Mouse (Mus musculus): ENCODE measurements around the gene Vinac1. TPM values are rescaled to one million over a fixed set of nuclear protein-coding genes. Genes with fewer than 3 reads are reported as not detected.
A peak's percentile ranks its signal among the peaks of the same experiment; 100 is the strongest.

Gene Vinac1
- 0.08 TPM in 1 of 2 replicates, not detected in the other for polyA plus RNA-seq (2016; fragmentation: Nextera tagmentation; extraction: Ambion mirVana)

GRCm38 (mm10) chr2:129047811-129048210, at the start of gene Vinac1:
Gene Vinac1, minus strand, starts transcription at chr2:129048172.
- H3K4me3 ChIP-seq = no peak within 1 kb of the TSS
- no peaks in the 10 kb centered on the region for H3K27me3 ChIP-seq (ENCODE audit: low read depth, poor library complexity, severe bottlenecking)
- 80% methylated on average over 8 of the region's 8 CpGs for WGBS
- H3K9me3 ChIP-seq (replicated peaks) = no peaks in the 10 kb centered on the region
- H3K4me1 ChIP-seq = no peaks in the 10 kb centered on the region
- no peaks in the 10 kb centered on the region for H3K36me3 ChIP-seq
- H3K27ac ChIP-seq = no peak within 1 kb of the TSS
- DNase-seq (ENCODE audit: low spot score) = no peak

- Histone ChIP-seq H3K36me3 (peaks cover 66% of the 10 kb centered on the region), H3K27me3 (ENCODE audit: low read depth, poor library complexity, severe bottlenecking) (no peaks in the 10 kb centered on the region), H3K9me3 (replicated peaks) (no peaks in the 10 kb centered on the region), H3K4me1 (no peaks in the 10 kb centered on the region), H3K4me3 (no peak overlapping the region), H3K27ac (no peak overlapping the region)
- no peak for DNase-seq (ENCODE audit: low spot score)
- 92% methylated on average over 18 of the region's 18 CpGs for WGBS
These were observed 46.2 kb upstream of the Vinac1 start for GRCm38 (mm10) chr2:129093926-129094724.

- Histone ChIP-seq H3K27ac (no peak overlapping the region), H3K36me3 (peaks cover 78% of the 10 kb centered on the region), H3K4me3 (no peak overlapping the region), H3K9me3 (replicated peaks) (no peaks in the 10 kb centered on the region), H3K4me1 (no peaks in the 10 kb centered on the region), H3K27me3 (ENCODE audit: low read depth, poor library complexity, severe bottlenecking) (no peaks in the 10 kb centered on the region)
- no peak for DNase-seq (ENCODE audit: low spot score)
- WGBS = 95% methylated on average over 12 of the region's 12 CpGs
These were observed 44.8 kb upstream of the Vinac1 start for GRCm38 (mm10) chr2:129092810-129093209.

GRCm38 (mm10) chr2:129090370-129090769, 42.4 kb upstream of the Vinac1 start:
- WGBS = 83% methylated on average over 4 of the region's 4 CpGs
- Histone ChIP-seq H3K27ac (no peak overlapping the region), H3K36me3 (peaks cover 97% of the 10 kb centered on the region), H3K4me3 (no peak overlapping the region), H3K4me1 (no peaks in the 10 kb centered on the region), H3K27me3 (ENCODE audit: low read depth, poor library complexity, severe bottlenecking) (no peaks in the 10 kb centered on the region), H3K9me3 (replicated peaks) (no peaks in the 10 kb centered on the region)
- DNase-seq (ENCODE audit: low spot score) = no peak

- Histone ChIP-seq H3K4me1 (no peaks in the 10 kb centered on the region), H3K36me3 (peaks cover 85% of the 10 kb centered on the region), H3K4me3 (no peak overlapping the region), H3K27me3 (ENCODE audit: low read depth, poor library complexity, severe bottlenecking) (no peaks in the 10 kb centered on the region), H3K9me3 (replicated peaks) (no peaks in the 10 kb centered on the region), H3K27ac (no peak overlapping the region)
- WGBS = 87% methylated on average over 1 of the region's 1 CpGs
- no peak for DNase-seq (ENCODE audit: low spot score)
These were observed 39.5 kb upstream of the Vinac1 start for GRCm38 (mm10) chr2:129087520-129087919.

- Histone ChIP-seq H3K36me3 (peaks cover 83% of the 10 kb centered on the region), H3K27ac (no peak overlapping the region), H3K27me3 (ENCODE audit: low read depth, poor library complexity, severe bottlenecking) (no peaks in the 10 kb centered on the region), H3K4me3 (no peak overlapping the region), H3K4me1 (no peaks in the 10 kb centered on the region), H3K9me3 (replicated peaks) (no peaks in the 10 kb centered on the region)
- DNase-seq (ENCODE audit: low spot score) = peak; percentile 70
- 49% methylated on average over 2 of the region's 2 CpGs for WGBS
These were observed 37.0 kb upstream of the Vinac1 start for GRCm38 (mm10) chr2:129084959-129085358.

- Histone ChIP-seq H3K4me1 (no peaks in the 10 kb centered on the region), H3K36me3 (peaks cover 83% of the 10 kb centered on the region), H3K9me3 (replicated peaks) (no peaks in the 10 kb centered on the region), H3K4me3 (no peak overlapping the region), H3K27ac (no peak overlapping the region), H3K27me3 (ENCODE audit: low read depth, poor library complexity, severe bottlenecking) (no peaks in the 10 kb centered on the region)
- WGBS = 93% methylated on average over 5 of the region's 5 CpGs
- DNase-seq (ENCODE audit: low spot score) = no peak
These were observed 35.5 kb upstream of the Vinac1 start for GRCm38 (mm10) chr2:129083514-129083913.

- Histone ChIP-seq H3K27ac (no peak overlapping the region), H3K4me3 (no peak overlapping the region), H3K36me3 (peaks cover 86% of the 10 kb centered on the region), H3K27me3 (ENCODE audit: low read depth, poor library complexity, severe bottlenecking) (no peaks in the 10 kb centered on the region), H3K4me1 (no peaks in the 10 kb centered on the region), H3K9me3 (replicated peaks) (no peaks in the 10 kb centered on the region)
- DNase-seq (ENCODE audit: low spot score) = no peak
- 74% methylated on average over 13 of the region's 13 CpGs for WGBS
These were observed 33.1 kb upstream of the Vinac1 start for GRCm38 (mm10) chr2:129081097-129081496.

GRCm38 (mm10) chr2:129079194-129079593, 31.2 kb upstream of the Vinac1 start:
- H3K27me3 ChIP-seq (ENCODE audit: low read depth, poor library complexity, severe bottlenecking) = no peaks in the 10 kb centered on the region
- no peak overlapping the region for H3K4me3 ChIP-seq
- no peaks in the 10 kb centered on the region for H3K4me1 ChIP-seq
- peaks cover 74% of the 10 kb centered on the region for H3K36me3 ChIP-seq
- 78% methylated on average over 2 of the region's 2 CpGs for WGBS
- H3K27ac ChIP-seq = no peak overlapping the region
- no peak for DNase-seq (ENCODE audit: low spot score)
- H3K9me3 ChIP-seq (replicated peaks) = no peaks in the 10 kb centered on the region

GRCm38 (mm10) chr2:129078313-129078712, 30.3 kb upstream of the Vinac1 start:
- Histone ChIP-seq H3K4me3 (no peak overlapping the region), H3K36me3 (peaks cover 68% of the 10 kb centered on the region), H3K9me3 (replicated peaks) (no peaks in the 10 kb centered on the region), H3K27me3 (ENCODE audit: low read depth, poor library complexity, severe bottlenecking) (no peaks in the 10 kb centered on the region), H3K27ac (no peak overlapping the region), H3K4me1 (no peaks in the 10 kb centered on the region)
- DNase-seq (ENCODE audit: low spot score) = no peak
- 86% methylated on average over 3 of the region's 3 CpGs for WGBS

- Histone ChIP-seq H3K4me1 (peaks cover 20% of the 10 kb centered on the region), H3K9me3 (replicated peaks) (no peaks in the 10 kb centered on the region), H3K27me3 (ENCODE audit: low read depth, poor library complexity, severe bottlenecking) (no peaks in the 10 kb centered on the region), H3K4me3 (no peak overlapping the region), H3K27ac (no peak overlapping the region), H3K36me3 (peaks cover 29% of the 10 kb centered on the region)
- 89% methylated on average over 3 of the region's 3 CpGs for WGBS
- no peak for DNase-seq (ENCODE audit: low spot score)
These were observed 22.3 kb upstream of the Vinac1 start for GRCm38 (mm10) chr2:129070296-129070695.

GRCm38 (mm10) chr2:129066326-129066725, 18.4 kb upstream of the Vinac1 start:
- DNase-seq (ENCODE audit: low spot score) = peak; percentile 73
- Histone ChIP-seq H3K27me3 (ENCODE audit: low read depth, poor library complexity, severe bottlenecking) (no peaks in the 10 kb centered on the region), H3K36me3 (peaks cover 29% of the 10 kb centered on the region), H3K4me3 (peak overlapping the region; percentile 70), H3K4me1 (peaks cover 25% of the 10 kb centered on the region), H3K27ac (peak overlapping the region; percentile 86), H3K9me3 (replicated peaks) (no peaks in the 10 kb centered on the region)
- 0% methylated on average over 20 of the region's 20 CpGs for WGBS

- Histone ChIP-seq H3K27me3 (ENCODE audit: low read depth, poor library complexity, severe bottlenecking) (no peaks in the 10 kb centered on the region), H3K4me3 (peak within 1 kb of the TSS; percentile 70), H3K27ac (peak within 1 kb of the TSS; percentile 86), H3K9me3 (replicated peaks) (no peaks in the 10 kb centered on the region), H3K4me1 (peaks cover 25% of the 10 kb centered on the region), H3K36me3 (peaks cover 28% of the 10 kb centered on the region)
- WGBS = under 1% methylated on average over 62 of the region's 62 CpGs
- peak; percentile 89 for DNase-seq (ENCODE audit: low spot score)
These were observed 17.7 kb upstream of the Vinac1 start, which contains the start of gene Ttl for GRCm38 (mm10) chr2:129065437-129066282. Gene Ttl, plus strand, starts transcription at chr2:129065942.
